Mouse (Mus musculus): ENCODE measurements around the gene Ppif.

DNA sequence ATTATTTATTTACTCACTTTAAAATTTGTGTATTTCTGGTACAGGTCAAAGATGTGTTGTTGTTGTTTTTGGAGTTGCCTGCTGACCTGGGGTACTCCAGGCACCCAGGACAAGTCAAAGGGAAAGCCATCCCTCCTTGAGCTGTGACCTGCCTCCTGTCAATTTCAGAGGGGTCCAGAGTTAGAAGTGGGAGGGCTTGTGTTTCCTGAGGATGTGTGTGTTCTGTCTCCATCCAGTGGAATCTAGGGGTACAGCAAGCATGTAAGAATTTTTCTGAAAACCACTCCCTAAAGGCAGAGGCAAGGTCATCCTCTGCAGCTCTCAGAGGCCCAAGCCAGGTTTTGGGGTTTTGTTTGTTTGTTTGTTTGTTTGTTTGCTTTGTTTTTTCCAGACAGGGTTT, 8.0 kb downstream of the Ppif start:
- TF ChIP-seq EP300 (IDR thresholded peaks at IDR 0.05; ENCODE audit: insufficient read depth, low read depth, low read length) (no peak), POLR2A (IDR thresholded peaks at IDR 0.05; ENCODE audit: insufficient read depth, low read length) (no peak)

All from ES-Bruce4 (cell line).